In genomic region chr2:114295110-114295509, GRCm38 (mm10) we compare ENCODE assay signal across 25 mouse cellular contexts.
DNase-seq lines count a peak whose midpoint lies in the region; ATAC-seq lines count a peak whose summit lies in the region.
"Had no signal": no experiment of that assay in that cellular context is flagged by ENCODE, and none has a peak within 500 bp of the region (broad histone marks: within the 10 kb centered on the region; RNA-seq: fewer than 3 reads in every experiment).

No protein-coding gene starts in this region.

- no peak overlapping the region for H3K27ac ChIP-seq in lung, embryonic 15.5 days
- no peak overlapping the region for H3K27ac ChIP-seq in midbrain, embryonic 11.5 days (ENCODE audit: low read depth, low read length)
- H3K27ac ChIP-seq in midbrain, embryonic 10.5 days (replicated peaks), result no peak overlapping the region
- H3K27ac ChIP-seq: embryonic facial prominence, embryonic 12.5 days; embryonic facial prominence, embryonic 15.5 days; forebrain, embryonic 12.5 days; forebrain, embryonic 15.5 days; heart, adult 2 months; heart, embryonic 10.5 days; heart, embryonic 13.5 days; hindbrain, embryonic 10.5 days; hindbrain, embryonic 14.5 days; hindbrain, postnatal 0 days had no signal

- H3K9me3 ChIP-seq in lung, embryonic 15.5 days, result no peaks in the 10 kb centered on the region
- H3K9me3 ChIP-seq in midbrain, embryonic 11.5 days (ENCODE audit: control insufficient read depth, low read length), result no peaks in the 10 kb centered on the region
- H3K9me3 ChIP-seq in midbrain, embryonic 10.5 days (replicated peaks), result no peaks in the 10 kb centered on the region
- H3K9me3 ChIP-seq: embryonic facial prominence, embryonic 12.5 days; embryonic facial prominence, embryonic 15.5 days; forebrain, embryonic 12.5 days; forebrain, embryonic 15.5 days; heart, embryonic 10.5 days; heart, embryonic 13.5 days; hindbrain, embryonic 10.5 days had no signal

- H3K4me3 ChIP-seq in lung, embryonic 15.5 days, result no peak overlapping the region
- no peak overlapping the region for H3K4me3 ChIP-seq in midbrain, embryonic 11.5 days (ENCODE audit: low read depth, low read length)
- no peak overlapping the region for H3K4me3 ChIP-seq in midbrain, embryonic 10.5 days
- H3K4me3 ChIP-seq: embryonic facial prominence, embryonic 12.5 days; embryonic facial prominence, embryonic 15.5 days; forebrain, embryonic 12.5 days; forebrain, embryonic 15.5 days; heart, adult 2 months; heart, embryonic 10.5 days; heart, embryonic 13.5 days; hindbrain, embryonic 10.5 days had no signal

- no peak for DNase-seq in lung, postnatal 14 days
- DNase-seq in midbrain, embryonic 11.5 days (ENCODE audit: low spot score, missing footprints), result peak; percentile 8
- DNase-seq in midbrain, embryonic 10.5 days (ENCODE audit: low spot score), result no peak
- DNase-seq in lung, postnatal 36 days, result peak; percentile 10
- no peak for DNase-seq in urinary bladder, postnatal 36 days (ENCODE audit: low spot score in 2 of 2)
- DNase-seq: adrenal gland, adult 2 months; adrenal gland, postnatal 14 days; cerebellum, adult 11 months; cerebellum, adult 2 months; cerebellum, adult 9-11 months; cerebellum, postnatal 25 days; gastrocnemius, postnatal 25 days; heart, adult 2 months; heart, postnatal 36 days had no signal

- no peaks in the 10 kb centered on the region for H3K36me3 ChIP-seq in lung, embryonic 15.5 days
- H3K36me3 ChIP-seq in midbrain, embryonic 11.5 days (ENCODE audit: control insufficient read depth, insufficient read depth, low read length), result no peaks in the 10 kb centered on the region
- no peaks in the 10 kb centered on the region for H3K36me3 ChIP-seq in midbrain, embryonic 10.5 days
- H3K36me3 ChIP-seq: embryonic facial prominence, embryonic 12.5 days; embryonic facial prominence, embryonic 15.5 days; forebrain, embryonic 12.5 days; forebrain, embryonic 15.5 days; heart, embryonic 10.5 days; heart, embryonic 13.5 days; hindbrain, embryonic 10.5 days had no signal

- H3K9ac ChIP-seq in lung, embryonic 15.5 days, result no peak overlapping the region
- no peak overlapping the region for H3K9ac ChIP-seq in midbrain, embryonic 11.5 days (ENCODE audit: low read length)
- H3K9ac ChIP-seq: embryonic facial prominence, embryonic 12.5 days; embryonic facial prominence, embryonic 15.5 days; forebrain, embryonic 12.5 days; forebrain, embryonic 15.5 days; heart, embryonic 13.5 days; hindbrain, embryonic 14.5 days had no signal

- H3K4me1 ChIP-seq in lung, embryonic 15.5 days, result no peaks in the 10 kb centered on the region
- no peaks in the 10 kb centered on the region for H3K4me1 ChIP-seq in midbrain, embryonic 11.5 days (ENCODE audit: control insufficient read depth, insufficient read depth, low read length)
- no peaks in the 10 kb centered on the region for H3K4me1 ChIP-seq in midbrain, embryonic 10.5 days
- H3K4me1 ChIP-seq: embryonic facial prominence, embryonic 12.5 days; embryonic facial prominence, embryonic 15.5 days; forebrain, embryonic 12.5 days; forebrain, embryonic 15.5 days; heart, embryonic 10.5 days; heart, embryonic 13.5 days; hindbrain, embryonic 10.5 days had no signal

- peak; percentile 27; the same call in 1 of the 2 replicates for ATAC-seq in lung, embryonic 15.5 days (ENCODE audit: borderline replicate concordance, extremely low read depth, low FRiP score, low TSS enrichment)
- no peak for ATAC-seq in midbrain, embryonic 11.5 days (ENCODE audit: low FRiP score)
- ATAC-seq: CD4-positive, CD25-positive, alpha-beta regulatory T cell, adult 4 months; forebrain, embryonic 15.5 days; hindbrain, postnatal 0 days had no signal

- 30% methylated on average over 1 of the region's 1 CpGs for WGBS in lung, embryonic 15.5 days
- WGBS in midbrain, embryonic 11.5 days, result 63% methylated on average over 1 of the region's 1 CpGs
- 62% methylated on average over 1 of the region's 1 CpGs for WGBS in midbrain, embryonic 10.5 days

- H3K27me3 ChIP-seq in lung, embryonic 15.5 days, result no peaks in the 10 kb centered on the region
- no peaks in the 10 kb centered on the region for H3K27me3 ChIP-seq in midbrain, embryonic 11.5 days (ENCODE audit: control insufficient read depth, insufficient read depth, low read length)
- H3K27me3 ChIP-seq in midbrain, embryonic 10.5 days (ENCODE audit: low read depth, poor library complexity, severe bottlenecking), result no peaks in the 10 kb centered on the region
- H3K27me3 ChIP-seq: embryonic facial prominence, embryonic 12.5 days; embryonic facial prominence, embryonic 15.5 days; forebrain, embryonic 12.5 days; forebrain, embryonic 15.5 days; heart, embryonic 13.5 days had no signal

- H3K4me2 ChIP-seq in lung, embryonic 15.5 days, result no peak overlapping the region
- no peak overlapping the region for H3K4me2 ChIP-seq in midbrain, embryonic 11.5 days
- H3K4me2 ChIP-seq: embryonic facial prominence, embryonic 12.5 days; embryonic facial prominence, embryonic 15.5 days; forebrain, embryonic 12.5 days; forebrain, embryonic 15.5 days; heart, embryonic 13.5 days; hindbrain, embryonic 14.5 days had no signal

Comparison
In these comparisons a context has a peak if more than half of its experiments do, and no peak if none do; other contexts are left out.
1. DNase-seq: peak in midbrain, embryonic 11.5 days (single experiment) and lung, postnatal 36 days (single experiment); none in lung, postnatal 14 days (single experiment), midbrain, embryonic 10.5 days (single experiment) and urinary bladder, postnatal 36 days (0 of 2).